Mouse (Mus musculus) midbrain, embryonic 10.5 days (tissue): ENCODE results near the gene Itga7. TPM values are rescaled to one million over a fixed set of nuclear protein-coding genes. Genes with fewer than 3 reads are reported as not detected.

Source experiments
- DNase-seq: peaks from one replicate; pipeline ENCODE4 v3.0.0-alpha.2; 2017; ENCODE audit warnings: low spot score
- H3K27ac ChIP-seq: fragments of 300-500 bp; sonication (generic); replicated peaks from 2 replicates; pipeline ENCODE4 v1.5.1; 2016; ENCODE audit warnings: mild to moderate bottlenecking
- H3K27me3 ChIP-seq: fragments of 300-500 bp; sonication (generic); 2 replicates; pipeline ENCODE4 v1.6.1; 2016; ENCODE audit warnings: low read depth, mild to moderate bottlenecking; ENCODE audit not compliant: poor library complexity, severe bottlenecking
- H3K36me3 ChIP-seq: fragments of 300-500 bp; sonication (generic); 2 replicates; pipeline ENCODE4 v1.6.1; 2016; ENCODE audit warnings: mild to moderate bottlenecking, moderate library complexity
- H3K4me1 ChIP-seq: fragments of 300-500 bp; sonication (generic); 2 replicates; pipeline ENCODE4 v1.6.1; 2016
- H3K4me3 ChIP-seq: fragments of 300-500 bp; sonication (generic); 2 replicates; pipeline ENCODE4 v1.5.1; 2016; ENCODE audit warnings: mild to moderate bottlenecking, moderate library complexity
- H3K9me3 ChIP-seq: fragments of 300-500 bp; sonication (generic); replicated peaks from 2 replicates; pipeline ENCODE4 v1.6.1; 2016; ENCODE audit warnings: mild to moderate bottlenecking
- WGBS: fragments of 180-500 bp; shearing (Covaris S2); methylation state at CpG from one replicate; pipeline ENCODE4 v1.1.7; 2016; 5-methylcytosine and 5-hydroxymethylcytosine counted together
- polyA plus RNA-seq: library from polyadenylated mRNA; unstranded; fragments of >200 nt; fragmentation: Nextera tagmentation; extraction: Ambion mirVana; gene quantifications from 2 replicates; pipeline ENCODE4 v1.2.1, GENCODE M21; 2016

Gene Itga7
- polyA plus RNA-seq, 1 experiment from 2014 or later, result 1.9 TPM

GRCm38 (mm10) chr10:128900698-128901097, 32.9 kb upstream of the Itga7 start, which contains the start of gene Cd63:
TSS of gene Cd63 (plus strand) at chr10:128900989.
- Histone ChIP-seq H3K4me1 (peaks cover 9% of the 10 kb centered on the region), H3K4me3 (no peak within 1 kb of the TSS), H3K27ac (no peak within 1 kb of the TSS), H3K9me3 (no peaks in the 10 kb centered on the region), H3K27me3 (peaks cover 20% of the 10 kb centered on the region), H3K36me3 (no peaks in the 10 kb centered on the region)
- WGBS, result 81% methylated on average over 3 of the region's 3 CpGs
- no peak for DNase-seq

- 83% methylated on average over 1 of the region's 1 CpGs for WGBS
- no peak for DNase-seq
Measured at GRCm38 (mm10) chr10:128901409-128901808, 32.2 kb upstream of the Itga7 start.

GRCm38 (mm10) chr10:128902409-128902988, 31.1 kb upstream of the Itga7 start:
- WGBS, result 89% methylated on average over 3 of the region's 3 CpGs
- no peak for DNase-seq
- no peaks in the 10 kb centered on the region for H3K36me3 ChIP-seq
- H3K4me1 ChIP-seq, result no peaks in the 10 kb centered on the region
- no peak overlapping the region for H3K27ac ChIP-seq
- no peaks in the 10 kb centered on the region for H3K9me3 ChIP-seq
- no peak overlapping the region for H3K4me3 ChIP-seq
- H3K27me3 ChIP-seq, result peaks cover 4% of the 10 kb centered on the region

More at GRCm38 (mm10) chr10:128901409-128901808, 32.2 kb upstream of the Itga7 start:
- peaks cover 2% of the 10 kb centered on the region for H3K4me1 ChIP-seq
- no peaks in the 10 kb centered on the region for H3K9me3 ChIP-seq
- no peaks in the 10 kb centered on the region for H3K36me3 ChIP-seq
- H3K27ac ChIP-seq, result no peak overlapping the region
- H3K27me3 ChIP-seq, result peaks cover 13% of the 10 kb centered on the region
- no peak overlapping the region for H3K4me3 ChIP-seq

GRCm38 (mm10) chr10:128904812-128905211, 28.8 kb upstream of the Itga7 start:
- Histone ChIP-seq H3K9me3 (no peaks in the 10 kb centered on the region), H3K4me1 (peaks cover 10% of the 10 kb centered on the region), H3K27me3 (peaks cover 22% of the 10 kb centered on the region), H3K4me3 (no peak overlapping the region), H3K27ac (no peak overlapping the region), H3K36me3 (no peaks in the 10 kb centered on the region)
- no peak for DNase-seq
- 79% methylated on average over 5 of the region's 5 CpGs for WGBS

DNA sequence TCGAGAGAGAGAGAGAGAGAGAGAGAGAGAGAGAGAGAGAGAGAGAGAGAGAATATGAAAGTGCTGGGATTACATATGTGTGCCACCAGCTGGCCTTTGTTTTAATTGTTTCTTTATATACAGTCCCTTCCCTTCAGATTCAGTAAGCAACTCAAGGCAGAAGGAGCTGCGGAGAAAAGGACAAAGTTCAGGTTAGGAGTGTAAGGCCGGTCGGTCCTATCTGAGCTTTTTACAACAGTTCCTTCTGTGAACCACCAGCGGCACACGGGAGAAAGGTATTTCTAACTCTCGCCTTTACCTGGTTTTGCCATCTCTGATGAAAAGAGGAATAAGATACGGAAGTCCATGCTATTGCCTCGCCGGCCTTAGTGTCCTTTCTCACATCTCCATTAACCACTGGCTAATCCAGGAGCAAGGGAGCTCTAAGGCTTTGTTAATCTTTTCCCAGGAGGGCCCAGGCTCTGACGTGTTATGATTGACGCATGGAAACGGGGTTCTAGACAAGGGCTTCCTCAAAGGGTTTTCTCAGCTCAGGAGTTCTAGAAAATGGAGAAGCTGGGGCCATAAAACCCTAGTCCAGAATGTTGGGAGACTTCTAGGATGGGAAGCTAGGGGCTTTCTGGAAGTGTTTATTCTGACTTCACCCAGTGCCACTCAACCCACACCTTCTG, 24.7 kb upstream of the Itga7 start:
- WGBS, result 62% methylated on average over 13 of the region's 13 CpGs
- Histone ChIP-seq H3K9me3 (no peaks in the 10 kb centered on the region), H3K27me3 (peaks cover 45% of the 10 kb centered on the region), H3K4me3 (peak overlapping the region; percentile 86), H3K27ac (peak overlapping the region; percentile 91), H3K4me1 (peaks cover 36% of the 10 kb centered on the region), H3K36me3 (peaks cover 13% of the 10 kb centered on the region; the same call in 1 of the 2 replicates)
- DNase-seq, result no peak

- under 1% methylated on average over 38 of the region's 41 CpGs for WGBS
- peak overlapping the region; percentile 91 for H3K27ac ChIP-seq
Measured at GRCm38 (mm10) chr10:128909567-128910028, 24.0 kb upstream of the Itga7 start.

GRCm38 (mm10) chr10:128910066-128910841, 23.4 kb upstream of the Itga7 start:
- Histone ChIP-seq H3K27me3 (peaks cover 45% of the 10 kb centered on the region), H3K36me3 (peaks cover 17% of the 10 kb centered on the region; the same call in 1 of the 2 replicates), H3K4me3 (peak overlapping the region; percentile 86), H3K4me1 (peaks cover 36% of the 10 kb centered on the region), H3K27ac (peak overlapping the region; percentile 91), H3K9me3 (no peaks in the 10 kb centered on the region)
- peak; percentile 56 for DNase-seq
- WGBS, result 4% methylated on average over 61 of the region's 66 CpGs

More at GRCm38 (mm10) chr10:128909567-128910028, 24.0 kb upstream of the Itga7 start:
- Histone ChIP-seq H3K4me1 (peaks cover 36% of the 10 kb centered on the region), H3K27me3 (peaks cover 45% of the 10 kb centered on the region), H3K9me3 (no peaks in the 10 kb centered on the region), H3K36me3 (peaks cover 17% of the 10 kb centered on the region; the same call in 1 of the 2 replicates), H3K4me3 (peak overlapping the region; percentile 86)
- peak; percentile 86 for DNase-seq

- H3K27me3 ChIP-seq, result peaks cover 45% of the 10 kb centered on the region
- 0 out of 2 replicates have a peak overlapping the region, but pooled peaks have one; percentile 86 for H3K4me3 ChIP-seq
- H3K36me3 ChIP-seq, result peaks cover 26% of the 10 kb centered on the region
- WGBS, result 88% methylated on average over 6 of the region's 6 CpGs
- DNase-seq, result no peak
- peaks cover 36% of the 10 kb centered on the region for H3K4me1 ChIP-seq
- H3K9me3 ChIP-seq, result no peaks in the 10 kb centered on the region
- H3K27ac ChIP-seq, result no peak overlapping the region
Measured at GRCm38 (mm10) chr10:128911430-128911829, 22.2 kb upstream of the Itga7 start.

DNA sequence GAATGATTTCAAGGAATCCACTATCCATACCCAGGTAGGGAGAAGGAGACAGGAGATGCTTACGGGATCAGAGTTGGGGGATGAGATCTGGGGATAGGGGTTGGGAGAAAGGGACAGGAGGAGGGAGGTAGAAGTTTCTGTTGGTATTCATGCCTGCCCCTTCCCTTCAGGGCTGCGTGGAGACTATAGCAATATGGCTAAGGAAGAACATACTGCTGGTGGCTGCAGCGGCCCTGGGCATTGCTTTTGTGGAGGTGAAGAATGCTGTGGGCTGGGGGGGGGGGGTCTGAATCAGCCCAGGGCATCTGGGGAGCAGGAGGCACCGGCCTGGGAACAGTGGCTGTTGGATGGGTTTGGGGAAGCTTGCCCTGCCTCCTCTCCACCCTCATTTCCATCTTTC, 21.4 kb upstream of the Itga7 start:
- Histone ChIP-seq H3K36me3 (peaks cover 33% of the 10 kb centered on the region), H3K27me3 (peaks cover 45% of the 10 kb centered on the region), H3K27ac (no peak overlapping the region), H3K4me1 (peaks cover 36% of the 10 kb centered on the region), H3K9me3 (no peaks in the 10 kb centered on the region), H3K4me3 (no peak overlapping the region)
- 83% methylated on average over 3 of the region's 4 CpGs for WGBS
- no peak for DNase-seq

DNA sequence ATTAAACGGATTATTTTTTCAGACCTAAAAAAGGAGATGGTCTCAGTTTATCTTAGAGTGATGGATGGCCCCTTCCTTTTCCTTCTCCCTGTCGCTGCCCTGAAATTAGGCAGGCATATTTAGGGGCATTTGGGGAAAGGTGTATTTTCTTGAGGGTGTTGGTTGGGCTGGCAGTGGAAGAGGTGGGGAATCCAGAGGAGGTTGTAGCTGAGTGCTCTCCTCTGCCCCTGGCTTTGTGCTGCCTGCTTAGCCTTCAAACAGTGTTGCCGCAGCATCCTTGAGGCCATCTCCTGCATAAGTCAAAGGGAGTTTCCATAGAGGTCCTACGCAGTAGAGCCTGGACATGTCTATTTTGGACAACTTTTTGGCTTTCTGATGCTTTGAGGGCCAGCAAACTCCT, 20.8 kb upstream of the Itga7 start:
- Histone ChIP-seq H3K36me3 (peaks cover 38% of the 10 kb centered on the region), H3K4me1 (peaks cover 36% of the 10 kb centered on the region), H3K27me3 (peaks cover 41% of the 10 kb centered on the region), H3K4me3 (no peak overlapping the region), H3K9me3 (no peaks in the 10 kb centered on the region), H3K27ac (no peak overlapping the region)
- WGBS, result 80% methylated on average over 4 of the region's 4 CpGs
- DNase-seq, result no peak

DNA sequence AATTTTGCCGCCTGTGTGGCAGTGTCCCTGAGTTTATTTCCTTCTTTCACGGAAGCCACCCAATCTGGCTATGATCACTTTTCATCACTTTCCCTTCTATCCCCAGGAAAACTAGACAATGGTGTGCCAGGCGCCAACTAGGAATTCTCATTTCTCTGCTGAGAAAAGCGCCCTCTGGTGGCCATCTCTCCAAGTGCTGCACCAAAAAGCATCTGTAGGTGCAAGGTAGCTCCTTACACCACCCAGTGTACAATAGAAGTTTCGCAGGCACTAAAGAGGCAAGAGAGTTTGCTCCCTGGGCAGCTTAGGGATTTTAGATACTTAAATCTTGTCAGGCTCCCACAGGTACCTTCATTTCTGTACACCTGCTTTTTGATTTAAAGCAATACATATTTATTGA, 20.4 kb upstream of the Itga7 start:
- Histone ChIP-seq H3K9me3 (no peaks in the 10 kb centered on the region), H3K4me3 (no peak overlapping the region), H3K4me1 (peaks cover 36% of the 10 kb centered on the region), H3K27ac (no peak overlapping the region), H3K36me3 (peaks cover 43% of the 10 kb centered on the region), H3K27me3 (peaks cover 36% of the 10 kb centered on the region)
- 9% methylated on average over 5 of the region's 5 CpGs for WGBS
- peak; percentile 90 for DNase-seq

- H3K27ac ChIP-seq, result no peak overlapping the region
Measured at GRCm38 (mm10) chr10:128913696-128914095, 19.9 kb upstream of the Itga7 start.

More at GRCm38 (mm10) chr10:128913696-128914095, 19.9 kb upstream of the Itga7 start:
- H3K36me3 ChIP-seq, result peaks cover 46% of the 10 kb centered on the region
- H3K27me3 ChIP-seq, result peaks cover 32% of the 10 kb centered on the region
- no peak for DNase-seq
- H3K9me3 ChIP-seq, result no peaks in the 10 kb centered on the region
- H3K4me1 ChIP-seq, result peaks cover 41% of the 10 kb centered on the region
- no peak overlapping the region for H3K4me3 ChIP-seq
- 84% methylated on average over 12 of the region's 12 CpGs for WGBS
